Mouse (Mus musculus): ENCODE data around the gene Trim60. TPM values are rescaled to one million over a fixed set of nuclear protein-coding genes. Genes with fewer than 3 reads are reported as not detected.

Gene Trim60
- polyA plus RNA-seq, 1 experiment from 2014 or later, result not detected

DNA sequence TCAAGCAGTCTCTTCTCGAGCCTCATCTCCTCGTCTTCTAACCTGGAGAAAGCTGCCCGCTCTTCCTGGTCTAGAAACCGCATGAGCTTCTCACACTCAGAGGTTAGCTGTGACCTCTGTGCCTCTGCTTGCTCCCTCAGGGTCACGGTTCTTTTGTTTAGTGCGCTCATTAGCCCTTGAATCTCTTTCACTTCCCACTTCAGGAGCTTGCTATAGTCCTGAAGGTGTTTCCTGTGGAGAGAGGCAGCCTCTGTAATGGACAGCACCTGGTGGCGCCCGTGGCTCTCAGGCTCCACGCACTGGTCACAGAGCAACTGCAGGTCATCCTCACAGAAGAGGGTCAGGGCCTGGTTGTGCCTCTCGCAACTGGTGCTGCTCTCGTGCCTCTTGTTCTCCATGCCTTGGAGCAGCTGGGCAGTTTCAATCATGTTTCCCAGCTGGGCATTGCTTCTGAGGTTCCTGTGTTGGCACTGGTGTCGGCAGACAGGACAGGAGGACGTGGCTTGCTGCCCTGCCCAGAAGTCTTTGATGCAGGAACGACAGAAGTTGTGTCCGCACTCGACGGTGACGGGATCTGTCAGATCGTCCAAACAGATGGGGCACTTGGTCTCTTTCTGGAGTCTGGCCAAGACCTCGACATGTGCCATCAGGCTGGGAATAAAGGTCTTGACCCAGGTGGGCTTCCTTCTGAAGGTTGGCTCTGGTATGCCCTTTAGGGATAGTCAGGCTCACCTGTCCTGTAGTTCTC is 35.1 kb downstream of the Trim60 start:
- no peak for ATAC-seq (ENCODE audit: insufficient number of reproducible peaks, insufficient read depth, low FRiP score, low TSS enrichment)
- H3K4me3 ChIP-seq, result no peak overlapping the region
- H3K4me1 ChIP-seq, result no peaks in the 10 kb centered on the region
- no peak overlapping the region for H3K9ac ChIP-seq
- no peaks in the 10 kb centered on the region for H3K9me3 ChIP-seq
- H3K4me2 ChIP-seq (replicated peaks), result no peak overlapping the region
- no peaks in the 10 kb centered on the region for H3K27me3 ChIP-seq
- H3K36me3 ChIP-seq, result no peaks in the 10 kb centered on the region
- H3K27ac ChIP-seq, result no peak overlapping the region
- WGBS, result 75% methylated on average over 20 of the region's 20 CpGs

DNA sequence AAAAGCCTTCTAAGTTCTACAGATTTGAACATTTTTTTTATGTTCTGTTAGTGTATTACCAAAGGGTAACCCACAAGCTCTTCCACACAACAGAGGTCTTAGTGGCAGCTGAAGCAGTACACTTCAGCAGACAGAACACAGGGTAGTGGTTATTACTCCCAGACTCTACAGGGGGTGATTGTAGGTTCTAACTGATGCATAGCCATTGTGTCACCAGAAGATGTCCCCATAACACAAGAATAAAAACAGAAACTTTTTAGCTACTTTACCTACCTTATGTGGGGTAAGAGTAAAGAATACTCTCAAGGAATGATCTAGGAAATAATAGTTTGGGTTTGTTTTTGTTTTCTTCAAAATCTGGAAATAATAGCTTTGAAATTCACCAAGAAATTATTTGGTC is 55.5 kb downstream of the Trim60 start:
- peaks cover 8% of the 10 kb centered on the region; the same call in 1 of the 2 replicates for H3K36me3 ChIP-seq
- H3K9ac ChIP-seq, result no peak overlapping the region
- H3K4me3 ChIP-seq, result no peak overlapping the region
- H3K4me2 ChIP-seq (replicated peaks), result no peak overlapping the region
- H3K27me3 ChIP-seq, result no peaks in the 10 kb centered on the region
- no peak overlapping the region for H3K27ac ChIP-seq
- no peaks in the 10 kb centered on the region for H3K9me3 ChIP-seq
- no peaks in the 10 kb centered on the region for H3K4me1 ChIP-seq
- no peak for ATAC-seq (ENCODE audit: insufficient number of reproducible peaks, insufficient read depth, low FRiP score, low TSS enrichment)

DNA sequence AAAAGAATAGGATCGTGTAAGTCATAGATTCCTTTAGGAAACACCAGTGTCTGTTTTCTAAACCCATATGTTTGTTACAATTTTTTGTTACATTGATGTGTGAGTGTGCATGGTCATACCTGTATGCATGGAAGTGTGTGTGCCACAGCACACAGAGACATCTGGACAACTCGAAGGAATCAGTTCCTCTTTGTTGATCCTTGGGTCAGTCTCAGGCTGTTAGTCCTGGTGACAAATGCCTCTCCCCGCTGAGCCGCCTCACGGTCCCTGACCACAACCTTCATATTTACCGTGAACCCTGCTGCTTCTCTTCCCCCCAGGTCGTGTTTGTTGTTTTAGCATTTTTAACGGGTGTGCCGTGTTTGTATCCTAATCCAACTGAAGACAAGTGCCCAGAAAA is 59.4 kb downstream of the Trim60 start:
- 83% methylated on average over 9 of the region's 9 CpGs for WGBS
- H3K9me3 ChIP-seq, result no peaks in the 10 kb centered on the region
- H3K4me2 ChIP-seq (replicated peaks), result no peak overlapping the region
- no peak overlapping the region for H3K9ac ChIP-seq
- H3K27me3 ChIP-seq, result no peaks in the 10 kb centered on the region
- no peaks in the 10 kb centered on the region for H3K4me1 ChIP-seq
- no peak overlapping the region for H3K4me3 ChIP-seq
- H3K27ac ChIP-seq, result no peak overlapping the region
- no peak for ATAC-seq (ENCODE audit: insufficient number of reproducible peaks, insufficient read depth, low FRiP score, low TSS enrichment)
- H3K36me3 ChIP-seq, result peaks cover 8% of the 10 kb centered on the region; the same call in 1 of the 2 replicates

DNA sequence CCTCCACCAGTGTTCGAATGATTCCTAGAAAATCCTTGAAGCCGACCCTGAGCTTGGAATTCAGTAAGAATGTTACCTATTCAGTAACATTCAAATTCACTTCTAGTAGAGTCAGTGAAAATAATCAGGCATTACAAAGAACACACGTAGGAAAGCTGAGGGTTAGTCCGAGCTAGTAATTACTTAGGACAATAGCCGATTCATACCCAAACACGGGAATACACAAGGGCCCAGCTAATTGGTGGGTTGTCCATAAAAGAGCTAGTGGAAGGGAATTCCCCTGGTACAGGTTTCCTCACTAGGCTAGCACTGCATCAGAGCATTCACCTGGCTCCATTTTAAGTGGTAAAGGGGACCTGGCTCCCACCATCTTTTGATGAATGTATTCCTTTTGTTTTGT is 66.3 kb downstream of the Trim60 start:
- Histone ChIP-seq H3K4me2 (replicated peaks) (no peak overlapping the region), H3K4me3 (no peak overlapping the region), H3K9me3 (no peaks in the 10 kb centered on the region), H3K4me1 (no peaks in the 10 kb centered on the region), H3K36me3 (no peaks in the 10 kb centered on the region), H3K27ac (no peak overlapping the region), H3K27me3 (no peaks in the 10 kb centered on the region), H3K9ac (no peak overlapping the region)
- no peak for ATAC-seq (ENCODE audit: insufficient number of reproducible peaks, insufficient read depth, low FRiP score, low TSS enrichment)
- WGBS, result 72% methylated on average over 6 of the region's 6 CpGs

Other genes starting within 250 kb of the Trim60 start
- 11.9 and 13.6 TPM in 2 replicates for gene Klhl2, start 168.6 kb downstream of the Trim60 start, polyA plus RNA-seq (2016; fragmentation: Nextera tagmentation; extraction: Ambion mirVana)
- 20.4 and 20.6 TPM in 2 replicates for gene Tmem192, start 71.4 kb downstream of the Trim60 start, polyA plus RNA-seq (2016; fragmentation: Nextera tagmentation; extraction: Ambion mirVana)
- not detected in 2 replicates for gene Trim75, start 30.8 kb downstream of the Trim60 start, polyA plus RNA-seq (2016; fragmentation: Nextera tagmentation; extraction: Ambion mirVana)
- gene Trim61, start 61 bp downstream of the Trim60 start, polyA plus RNA-seq (2016; fragmentation: Nextera tagmentation; extraction: Ambion mirVana), result 0.22 TPM in 1 of 2 replicates, not detected in the other
- gene Apela, start 18.8 kb upstream of the Trim60 start, polyA plus RNA-seq (2016; fragmentation: Nextera tagmentation; extraction: Ambion mirVana), result 3.3 and 4.2 TPM in 2 replicates
- not detected in 2 replicates for gene Gm10663, start 56.4 kb upstream of the Trim60 start, polyA plus RNA-seq (2016; fragmentation: Nextera tagmentation; extraction: Ambion mirVana)
- 0.42 TPM in 1 of 2 replicates, not detected in the other for gene BC030870, start 111.0 kb upstream of the Trim60 start, polyA plus RNA-seq (2016; fragmentation: Nextera tagmentation; extraction: Ambion mirVana)